Mouse (Mus musculus): ENCODE measurements around the gene Nupl2. TPM values are rescaled to one million over a fixed set of nuclear protein-coding genes. Genes with fewer than 3 reads are reported as not detected.

Nupl2 gene
- polyA plus RNA-seq, 1 experiment from 2014 or later: 22.5 TPM

- H3K27ac ChIP-seq: no peak overlapping the region
- 74% methylated on average over 3 of the region's 3 CpGs for WGBS
- no peaks in the 10 kb centered on the region for H3K4me1 ChIP-seq
- H3K9ac ChIP-seq: no peak overlapping the region
- H3K36me3 ChIP-seq: no peaks in the 10 kb centered on the region
- H3K4me3 ChIP-seq: no peak overlapping the region
- no peaks in the 10 kb centered on the region for H3K27me3 ChIP-seq
- H3K4me2 ChIP-seq (replicated peaks): no peak overlapping the region
- H3K9me3 ChIP-seq: no peaks in the 10 kb centered on the region
- no peak for ATAC-seq (ENCODE audit: insufficient number of reproducible peaks, insufficient read depth, low FRiP score, low TSS enrichment)
These were observed 49.2 kb downstream of the Nupl2 start for GRCm38 (mm10) chr5:24213861-24214546.

GRCm38 (mm10) chr5:24214547-24214878 is 49.8 kb downstream of the Nupl2 start:
- ATAC-seq (ENCODE audit: insufficient number of reproducible peaks, insufficient read depth, low FRiP score, low TSS enrichment): no peak
- H3K4me3 ChIP-seq: no peak overlapping the region
- no peaks in the 10 kb centered on the region for H3K4me1 ChIP-seq
- 78% methylated on average over 1 of the region's 1 CpGs for WGBS
- H3K27ac ChIP-seq: no peak overlapping the region
- H3K36me3 ChIP-seq: no peaks in the 10 kb centered on the region
- H3K9ac ChIP-seq: no peak overlapping the region
- no peaks in the 10 kb centered on the region for H3K9me3 ChIP-seq
- no peaks in the 10 kb centered on the region for H3K27me3 ChIP-seq
- no peak overlapping the region for H3K4me2 ChIP-seq (replicated peaks)

- Histone ChIP-seq H3K36me3 (no peaks in the 10 kb centered on the region), H3K4me3 (no peak overlapping the region), H3K9ac (no peak overlapping the region), H3K4me2 (replicated peaks) (no peak overlapping the region), H3K4me1 (no peaks in the 10 kb centered on the region), H3K27ac (no peak overlapping the region), H3K27me3 (no peaks in the 10 kb centered on the region), H3K9me3 (no peaks in the 10 kb centered on the region)
- no peak for ATAC-seq (ENCODE audit: insufficient number of reproducible peaks, insufficient read depth, low FRiP score, low TSS enrichment)
- 90% methylated on average over 1 of the region's 1 CpGs for WGBS
These were observed 50.1 kb downstream of the Nupl2 start for GRCm38 (mm10) chr5:24214900-24215299.

Other genes with a start within 250 kb of the Nupl2 start
- gene Fam126a, start 134.3 kb upstream of the Nupl2 start, polyA plus RNA-seq (2016; fragmentation: Nextera tagmentation; extraction: Ambion mirVana): 39.4 and 43.2 TPM in 2 replicates
- 72.4 and 73.2 TPM in 2 replicates for gene Klhl7, start 64.4 kb upstream of the Nupl2 start, polyA plus RNA-seq (2016; fragmentation: Nextera tagmentation; extraction: Ambion mirVana)
- 4.5 and 5.2 TPM in 2 replicates for gene Kcnh2, start 186.6 kb downstream of the Nupl2 start, polyA plus RNA-seq (2016; fragmentation: Nextera tagmentation; extraction: Ambion mirVana)
- 6.7 and 7.6 TPM in 2 replicates for gene Nos3, start 199.8 kb downstream of the Nupl2 start, polyA plus RNA-seq (2016; fragmentation: Nextera tagmentation; extraction: Ambion mirVana)
- 0.36 and 0.47 TPM in 2 replicates for gene Atg9b, start 227.2 kb downstream of the Nupl2 start, polyA plus RNA-seq (2016; fragmentation: Nextera tagmentation; extraction: Ambion mirVana)
- gene Abcb8, start 228.7 kb downstream of the Nupl2 start, polyA plus RNA-seq (2016; fragmentation: Nextera tagmentation; extraction: Ambion mirVana): 44.6 and 46.2 TPM in 2 replicates
- 1.8 and 2.8 TPM in 2 replicates for gene Asic3, start 248.4 kb downstream of the Nupl2 start, polyA plus RNA-seq (2016; fragmentation: Nextera tagmentation; extraction: Ambion mirVana)

Data from embryonic facial prominence, embryonic 12.5 days (tissue).